Mouse (Mus musculus) spleen, adult 2 months (tissue): ENCODE data around the gene Apba2.

Source experiments
- CTCF ChIP-seq: fragments of 200-500 bp; IDR thresholded peaks from 2 replicates; pipeline ENCODE4 v1.5.1; 2011; ENCODE audit warnings: mild to moderate bottlenecking, inconsistent platforms; ENCODE audit not compliant: insufficient read depth, insufficient read length, insufficient replicate concordance; ENCODE audit errors: extremely low read depth
- POLR2A ChIP-seq: fragments of 200-500 bp; IDR thresholded peaks from 2 replicates; pipeline ENCODE4 v1.6.1; 2011; ENCODE audit warnings: low read depth, low read length, inconsistent platforms

DNA sequence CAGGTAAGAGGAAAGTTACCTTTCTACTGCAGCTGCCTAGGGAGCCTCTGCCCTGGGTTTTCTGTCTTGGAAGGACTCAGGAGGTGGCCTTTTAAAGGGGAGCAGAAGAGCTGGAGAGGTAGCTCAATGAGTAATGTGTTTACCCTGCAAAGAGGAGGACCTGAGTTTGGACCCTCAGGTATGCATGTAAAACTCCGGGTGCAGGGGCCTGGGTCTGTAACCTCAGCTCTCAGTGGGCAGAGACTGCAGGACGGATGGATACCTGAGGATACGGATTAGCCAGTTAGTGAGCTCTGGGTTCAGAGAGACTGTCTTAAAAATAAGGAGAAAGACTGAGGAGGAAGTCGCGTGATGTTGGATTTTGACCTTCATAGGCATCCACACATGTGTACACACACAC is 132.4 kb downstream of the Apba2 start:
- TF ChIP-seq CTCF (no peak), POLR2A (no peak)
